Mouse (Mus musculus) ovary, postnatal 14 days (tissue): ENCODE measurements around the gene Smim22.

Experiments used
- DNase-seq: peaks from one replicate; pipeline ENCODE4 v3.0.0; 2022; ENCODE audit warnings: low spot score

Smim22 gene

DNA sequence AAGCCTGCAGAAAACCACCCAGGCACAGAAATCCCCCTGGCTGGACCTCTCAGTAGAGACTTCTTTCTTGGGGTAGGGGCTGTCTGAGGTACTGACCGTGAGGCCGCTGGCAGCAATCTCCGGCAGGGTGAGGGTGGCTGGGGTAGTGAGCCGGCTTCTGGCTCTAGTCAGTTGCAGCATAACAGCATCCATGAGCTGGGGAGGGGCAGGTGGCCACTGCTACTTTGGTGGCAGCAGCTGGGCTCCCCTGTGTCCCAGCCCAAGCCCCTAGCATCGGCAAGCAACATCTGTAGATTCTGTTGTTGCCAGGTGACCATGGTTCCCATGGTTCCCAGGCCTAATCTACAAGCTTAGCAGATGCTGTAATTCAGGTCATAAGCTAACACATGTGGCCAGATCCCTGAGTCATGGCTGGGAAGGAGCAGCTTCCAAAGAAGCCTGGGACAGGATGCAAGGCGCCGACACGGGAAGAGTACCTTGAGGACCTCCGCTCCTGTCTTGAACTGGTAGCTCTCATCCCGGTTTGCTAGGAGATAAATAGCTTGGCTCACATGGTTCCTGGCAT lies 3.4 kb downstream of the Smim22 start:
- no peak for DNase-seq

- DNase-seq: no peak
Measured at GRCm38 (mm10) chr16:5011285-5011684, 4.2 kb downstream of the Smim22 start.

- DNase-seq: no peak
Measured at GRCm38 (mm10) chr16:5012036-5013005, 5.2 kb downstream of the Smim22 start.

- peak; percentile 90 for DNase-seq
Measured at GRCm38 (mm10) chr16:5013054-5013838, 6.2 kb downstream of the Smim22 start, which contains the start of gene Rogdi. Gene Rogdi, minus strand, starts transcription at chr16:5013553.

- no peak for DNase-seq
Measured at GRCm38 (mm10) chr16:5014578-5014977, 7.5 kb downstream of the Smim22 start.

DNA sequence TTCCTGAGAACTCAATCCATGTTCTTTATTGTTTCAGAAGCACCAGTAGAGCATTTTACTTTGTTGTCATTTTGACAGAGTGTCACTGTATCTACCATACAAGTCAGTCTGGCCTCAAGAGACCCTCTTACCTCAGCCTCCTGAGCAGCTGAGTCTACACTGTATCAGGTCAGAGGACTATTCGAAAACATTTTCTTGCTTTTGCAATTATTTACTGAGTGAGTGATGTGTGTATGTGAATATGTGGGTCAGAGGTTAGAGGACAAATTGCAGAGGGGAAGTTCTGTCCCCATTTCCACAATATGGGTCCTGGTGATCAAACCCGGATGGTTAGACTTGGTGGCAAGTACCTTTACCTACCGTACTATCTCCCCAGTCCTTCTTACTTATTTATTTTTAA lies 16.9 kb downstream of the Smim22 start:
- DNase-seq: no peak

- no peak for DNase-seq
Measured at GRCm38 (mm10) chr16:5029847-5030246, 22.8 kb downstream of the Smim22 start.

DNA sequence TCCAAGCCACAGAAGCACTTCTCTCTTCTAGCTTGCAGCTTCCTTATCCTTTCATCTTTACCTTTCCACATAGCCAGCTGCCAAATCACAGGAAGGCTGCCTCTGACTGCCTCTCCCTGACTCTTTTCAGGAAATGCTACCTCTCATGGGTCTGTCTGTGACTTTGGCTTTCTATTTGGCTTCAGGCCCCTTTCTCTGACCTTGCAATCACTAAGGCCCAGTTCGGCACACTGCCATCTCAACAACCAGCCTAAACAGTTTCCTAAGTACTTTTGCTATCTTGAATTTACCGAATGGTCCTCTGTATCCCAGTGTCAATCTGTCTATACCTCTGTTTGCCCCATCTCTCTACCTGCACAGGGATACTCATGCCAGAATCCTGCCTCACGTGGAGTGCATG lies 28.5 kb downstream of the Smim22 start:
- no peak for DNase-seq

DNA sequence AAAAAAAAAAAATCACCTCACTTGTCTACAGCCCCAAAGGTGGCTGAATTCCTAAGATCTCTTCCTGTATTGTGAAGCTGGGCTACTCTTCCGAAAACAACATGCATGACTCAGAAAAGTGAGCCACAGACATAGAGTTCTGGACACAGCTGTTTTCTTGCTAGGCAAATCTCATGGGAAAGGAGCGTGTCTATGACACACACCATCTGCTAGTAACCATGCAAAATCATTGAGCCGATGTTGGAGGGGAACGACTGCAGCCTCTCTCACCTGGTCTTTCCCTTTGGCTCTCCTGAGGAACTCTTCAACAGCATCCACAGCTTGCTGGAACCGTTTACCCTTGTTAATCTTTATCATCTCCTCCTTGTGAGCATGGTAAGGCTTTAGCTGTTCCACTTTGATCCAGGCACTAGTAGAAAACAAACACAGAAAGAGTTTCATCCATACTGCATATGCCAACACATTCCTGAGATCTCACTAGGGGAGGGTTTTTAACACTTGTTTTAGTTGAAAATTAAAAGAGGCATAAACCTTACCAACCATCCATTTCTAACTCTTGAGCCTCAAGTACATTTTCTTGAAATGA lies 29.7 kb downstream of the Smim22 start:
- DNase-seq: no peak

- DNase-seq: no peak
Measured at GRCm38 (mm10) chr16:5045322-5045721, 38.2 kb downstream of the Smim22 start.

- DNase-seq: no peak
Measured at GRCm38 (mm10) chr16:5049182-5049773, 42.2 kb downstream of the Smim22 start.

DNA sequence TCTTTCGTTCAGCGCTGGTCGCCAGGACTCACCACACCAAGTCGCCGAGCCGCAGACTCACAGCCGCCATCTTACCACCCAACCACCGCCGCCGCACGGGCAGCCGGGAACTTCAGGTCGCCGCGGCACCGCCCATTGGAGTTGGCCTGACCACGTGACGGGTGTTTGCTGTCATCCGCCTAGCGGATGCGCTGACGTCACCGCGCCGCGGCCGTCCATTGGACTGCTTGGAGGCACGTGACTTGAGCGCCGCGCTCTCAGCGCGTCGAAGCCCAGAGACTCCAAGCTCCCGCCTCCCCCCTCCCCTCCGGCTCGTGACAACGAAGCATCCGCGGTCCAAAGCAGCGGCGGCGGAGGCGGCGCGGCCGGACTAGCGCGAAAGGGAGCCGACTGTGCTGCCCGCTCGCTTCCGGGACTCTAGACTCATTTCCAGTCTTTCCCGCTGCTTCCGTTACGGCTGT lies 42.7 kb downstream of the Smim22 start, which contains the start of the genes Glyr1 and Ubn1:
TSS of gene Glyr1 (minus strand) at position 90 of the 461 bp plus-strand sequence.
TSS of gene Ubn1 (plus strand) at position 284 of the 461 bp plus-strand sequence.
- DNase-seq: peak; percentile 95

DNA sequence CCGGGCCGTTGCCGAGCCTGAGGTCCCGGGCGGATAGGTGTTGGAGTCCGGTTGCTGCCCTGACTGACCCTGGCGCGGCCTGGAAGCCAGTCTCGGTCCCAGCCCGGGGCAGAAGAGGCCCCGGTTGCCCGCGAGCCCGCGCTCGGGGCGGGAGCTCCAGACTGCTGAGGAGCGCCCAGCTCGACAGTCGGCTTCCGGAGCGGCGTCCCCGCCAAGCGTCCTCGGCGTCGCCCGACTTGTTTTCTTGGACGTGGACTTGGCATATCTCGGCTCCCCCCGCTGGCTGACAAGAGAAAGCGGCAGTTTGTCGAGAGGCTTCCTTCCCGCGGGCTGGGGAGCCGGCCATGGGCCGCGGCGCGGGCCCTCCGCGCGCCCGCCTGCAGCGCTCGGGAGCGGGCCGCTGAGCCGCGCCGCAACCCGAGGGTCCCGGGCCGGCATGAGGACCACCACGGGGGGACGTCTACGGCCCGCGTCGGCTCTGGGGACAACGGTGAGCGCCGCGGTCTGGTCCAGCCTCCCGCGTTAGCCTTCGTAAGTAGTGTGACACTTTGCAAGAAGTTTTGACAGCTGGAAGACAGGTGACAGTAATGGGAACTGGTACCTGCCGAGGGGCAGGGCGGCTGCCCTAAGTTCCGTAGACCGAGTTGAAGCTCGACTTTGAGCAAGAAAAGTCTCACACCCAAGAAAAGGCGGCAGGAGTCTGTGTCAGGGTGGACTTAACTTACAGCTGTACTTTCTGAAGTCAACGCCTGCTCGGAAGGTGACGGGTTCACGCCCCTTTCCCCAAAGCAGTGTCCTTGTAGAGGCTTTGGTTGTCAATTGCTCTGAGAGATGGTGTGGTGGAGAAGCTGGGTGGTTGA lies 43.4 kb downstream of the Smim22 start:
- DNase-seq: peak; percentile 58
